Mouse (Mus musculus) olfactory bulb, adult 2 months (tissue): ENCODE results near the gene Tmem248.

Experiments used
- CTCF ChIP-seq: fragments of 200-500 bp; IDR thresholded peaks from 2 replicates; pipeline ENCODE4 v1.5.1; 2012; ENCODE audit warnings: low read depth, mild to moderate bottlenecking, low read length, moderate library complexity; ENCODE audit not compliant: insufficient read depth
- POLR2A ChIP-seq: fragments of 200-500 bp; IDR thresholded peaks from 2 replicates; pipeline ENCODE4 v1.6.1; 2012; ENCODE audit warnings: mild to moderate bottlenecking, low read depth, low read length, moderate library complexity; ENCODE audit not compliant: insufficient read depth

GRCm38 (mm10) chr5:130203948-130204347 lies 12.9 kb upstream of the Tmem248 start:
- TF ChIP-seq POLR2A (no peak), CTCF (no peak)
